Mouse (Mus musculus) liver, adult 2 months (tissue): ENCODE results near the gene Csf3r.

Source experiments
- CTCF ChIP-seq: fragments of 200-500 bp; IDR thresholded peaks from 2 replicates; pipeline ENCODE4 v1.5.1; 2011; ENCODE audit warnings: low read depth, low read length, control low read depth
- POLR2A ChIP-seq: fragments of 200-500 bp; IDR thresholded peaks from 2 replicates; pipeline ENCODE4 v1.6.1; 2011; ENCODE audit warnings: low read length, control low read depth; ENCODE audit not compliant: insufficient read depth; ENCODE audit errors: extremely low read depth

DNA sequence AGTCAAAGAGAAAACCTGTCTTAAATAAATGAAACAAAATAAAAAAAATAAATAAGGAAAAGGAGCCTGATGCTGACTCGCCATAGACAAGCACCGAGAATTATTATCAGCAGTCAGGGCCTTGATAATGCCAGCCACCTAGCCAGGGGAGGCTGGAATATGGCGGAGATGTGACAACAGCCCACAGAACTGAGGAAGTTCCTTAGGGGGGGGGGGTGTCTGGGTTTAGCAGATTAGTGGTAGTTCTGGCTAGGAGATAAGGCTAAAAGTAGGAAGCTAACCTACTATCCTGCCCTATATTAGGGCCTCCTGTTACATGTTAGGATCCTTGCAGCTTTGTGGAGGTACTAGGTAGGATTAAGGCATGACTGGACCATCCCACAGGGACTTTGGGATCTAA, 3.6 kb downstream of the Csf3r start:
- TF ChIP-seq CTCF (no peak), POLR2A (no peak)
